In the genomic region with DNA sequence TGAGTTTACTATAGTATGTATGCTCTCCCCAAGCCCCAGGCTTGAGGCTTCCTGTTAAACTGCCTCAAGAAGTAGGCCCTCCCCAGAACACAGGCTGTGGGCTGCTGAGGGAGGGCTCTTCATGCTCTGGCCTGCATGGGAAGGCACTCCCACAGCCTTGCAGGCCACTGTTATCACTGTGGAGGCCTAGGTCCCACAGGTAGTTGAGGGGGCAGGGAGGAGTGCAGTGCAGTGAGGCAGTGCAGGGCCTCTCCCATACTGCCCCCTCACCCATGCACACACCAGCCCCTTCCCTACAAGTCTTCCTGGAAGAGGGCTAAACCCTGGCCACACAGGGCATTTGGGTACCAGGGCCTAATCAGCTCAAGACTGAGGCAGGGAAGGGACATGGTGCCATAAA, we compare ENCODE assay signal across 15 mouse cellular contexts.
DNase-seq lines count a peak whose midpoint lies in the region; ATAC-seq lines count a peak whose summit lies in the region.
"Had no signal": no experiment of that assay in that cellular context is flagged by ENCODE, and none has a peak within 500 bp of the region (broad histone marks: within the 10 kb centered on the region; RNA-seq: fewer than 3 reads in every experiment).

No protein-coding gene starts in this region.

- H3K4me3 ChIP-seq in kidney, embryonic 15.5 days (replicated peaks), result no peak overlapping the region
- H3K4me3 ChIP-seq in embryonic facial prominence, embryonic 14.5 days (ENCODE audit: low read depth, low read length), result no peak overlapping the region
- no peak overlapping the region for H3K4me3 ChIP-seq in limb, embryonic 15.5 days
- H3K4me3 ChIP-seq in stomach, embryonic 15.5 days (replicated peaks), result no peak overlapping the region
- H3K4me3 ChIP-seq: midbrain, embryonic 13.5 days had no signal

- peak; percentile 46; the same call in 1 of the 2 replicates for ATAC-seq in kidney, embryonic 15.5 days (replicated peaks; ENCODE audit: low FRiP score)
- 0 out of 2 replicates have a peak, but pooled peaks have one; percentile 23 for ATAC-seq in embryonic facial prominence, embryonic 14.5 days (ENCODE audit: low read depth)
- ATAC-seq in limb, embryonic 15.5 days (ENCODE audit: insufficient number of reproducible peaks, low FRiP score, low TSS enrichment, low read depth), result no peak
- ATAC-seq in stomach, embryonic 15.5 days (ENCODE audit: insufficient read depth, low FRiP score, low read depth), result peak; percentile 53; the same call in 1 of the 2 replicates
- ATAC-seq: midbrain, embryonic 13.5 days had no signal

- H3K4me1 ChIP-seq in kidney, embryonic 15.5 days, result peaks cover 73% of the 10 kb centered on the region
- H3K4me1 ChIP-seq in embryonic facial prominence, embryonic 14.5 days (ENCODE audit: control insufficient read depth, insufficient read depth, low read length), result peaks cover 52% of the 10 kb centered on the region
- peaks cover 61% of the 10 kb centered on the region for H3K4me1 ChIP-seq in limb, embryonic 15.5 days
- peaks cover 27% of the 10 kb centered on the region for H3K4me1 ChIP-seq in stomach, embryonic 15.5 days

- H3K27me3 ChIP-seq in kidney, embryonic 15.5 days, result no peaks in the 10 kb centered on the region
- H3K27me3 ChIP-seq in embryonic facial prominence, embryonic 14.5 days (replicated peaks; ENCODE audit: control insufficient read depth, insufficient read depth, low read length), result no peaks in the 10 kb centered on the region
- H3K27me3 ChIP-seq in limb, embryonic 15.5 days, result no peaks in the 10 kb centered on the region
- H3K27me3 ChIP-seq in stomach, embryonic 15.5 days (replicated peaks), result no peaks in the 10 kb centered on the region
- H3K27me3 ChIP-seq: CH12.LX; midbrain, embryonic 13.5 days had no signal

- no peak overlapping the region for H3K9ac ChIP-seq in kidney, embryonic 15.5 days
- H3K9ac ChIP-seq in embryonic facial prominence, embryonic 14.5 days (ENCODE audit: low read depth, low read length), result no peak overlapping the region
- H3K9ac ChIP-seq in limb, embryonic 15.5 days, result no peak overlapping the region
- no peak overlapping the region for H3K9ac ChIP-seq in stomach, embryonic 15.5 days
- H3K9ac ChIP-seq: midbrain, embryonic 13.5 days had no signal

- H3K9me3 ChIP-seq in kidney, embryonic 15.5 days (replicated peaks), result no peaks in the 10 kb centered on the region
- H3K9me3 ChIP-seq in embryonic facial prominence, embryonic 14.5 days (ENCODE audit: control insufficient read depth, low read length), result no peaks in the 10 kb centered on the region
- H3K9me3 ChIP-seq in limb, embryonic 15.5 days, result no peaks in the 10 kb centered on the region
- H3K9me3 ChIP-seq in stomach, embryonic 15.5 days, result no peaks in the 10 kb centered on the region
- H3K9me3 ChIP-seq: midbrain, embryonic 13.5 days had no signal

- peak overlapping the region; percentile 64 for H3K27ac ChIP-seq in kidney, embryonic 15.5 days
- H3K27ac ChIP-seq in embryonic facial prominence, embryonic 14.5 days (replicated peaks; ENCODE audit: low read depth, low read length), result no peak overlapping the region
- H3K27ac ChIP-seq in limb, embryonic 15.5 days, result 0 out of 2 replicates have a peak overlapping the region, but pooled peaks have one; percentile 14
- peak overlapping the region; percentile 45; the same call in 1 of the 2 replicates for H3K27ac ChIP-seq in stomach, embryonic 15.5 days
- H3K27ac ChIP-seq: midbrain, embryonic 13.5 days had no signal

- DNase-seq in kidney, postnatal 4 days, result no peak
- DNase-seq in embryonic facial prominence, embryonic 14.5 days (ENCODE audit: low spot score), result no peak
- no peak for DNase-seq in T-cell, adult 2 months (ENCODE audit: low spot score)
- DNase-seq in retina, postnatal 1 day, result no peak
- DNase-seq: cerebellum, adult 11 months; heart, postnatal 36 days; kidney, postnatal 10 days; layer of hippocampus, adult 9-11 months; lung, postnatal 14 days; thymus, postnatal 25 days had no signal

- no peak overlapping the region for H3K4me2 ChIP-seq in kidney, embryonic 15.5 days
- no peak overlapping the region for H3K4me2 ChIP-seq in embryonic facial prominence, embryonic 14.5 days (ENCODE audit: low read depth, low read length)
- no peak overlapping the region for H3K4me2 ChIP-seq in limb, embryonic 15.5 days
- H3K4me2 ChIP-seq in stomach, embryonic 15.5 days, result no peak overlapping the region
- H3K4me2 ChIP-seq: midbrain, embryonic 13.5 days had no signal

- no peaks in the 10 kb centered on the region for H3K36me3 ChIP-seq in kidney, embryonic 15.5 days
- no peaks in the 10 kb centered on the region for H3K36me3 ChIP-seq in embryonic facial prominence, embryonic 14.5 days (ENCODE audit: control insufficient read depth, insufficient read depth, low read length)
- no peaks in the 10 kb centered on the region for H3K36me3 ChIP-seq in limb, embryonic 15.5 days
- H3K36me3 ChIP-seq in stomach, embryonic 15.5 days, result no peaks in the 10 kb centered on the region
- H3K36me3 ChIP-seq: midbrain, embryonic 13.5 days had no signal
